Mouse (Mus musculus) midbrain, embryonic 14.5 days (tissue): ENCODE measurements around the gene Mup5. TPM values are rescaled to one million over a fixed set of nuclear protein-coding genes. Genes with fewer than 3 reads are reported as not detected.
A peak's percentile ranks its signal among the peaks of the same experiment; 100 is the strongest.
"Not testable (repeated sequence)": the region's sequence is repeated elsewhere in the genome, so short reads cannot be mapped to it uniquely, and the experiment has no call there.

Experiments
- ATAC-seq: fragments of 200-750 bp; cut with Nextera tagmentation; 2 replicates; pipeline ENCODE4 v1.8.0; 2017; ENCODE audit warnings: moderate number of reproducible peaks, moderate library complexity; ENCODE audit not compliant: low FRiP score, low TSS enrichment
- DNase-seq: peaks from one replicate; pipeline ENCODE4 v3.0.0-alpha.2; 2015
- H3K27ac ChIP-seq: fragments of 300-500 bp; sonication (generic); replicated peaks from 2 replicates; pipeline ENCODE4 v1.5.1; 2014; ENCODE audit warnings: mild to moderate bottlenecking, low read depth, low read length, moderate library complexity
- H3K27me3 ChIP-seq: fragments of 300-500 bp; sonication (generic); 2 replicates; pipeline ENCODE4 v1.6.1; 2014; ENCODE audit warnings: low read length, control low read depth, mixed read lengths; ENCODE audit not compliant: control insufficient read depth, insufficient read depth
- H3K36me3 ChIP-seq: fragments of 300-500 bp; sonication (generic); 2 replicates; pipeline ENCODE4 v1.6.1; 2014; ENCODE audit warnings: low read length, control low read depth; ENCODE audit not compliant: control insufficient read depth, insufficient read depth
- H3K4me1 ChIP-seq: fragments of 300-500 bp; sonication (generic); 2 replicates; pipeline ENCODE4 v1.6.1; 2014; ENCODE audit warnings: mild to moderate bottlenecking, antibody characterized with exemption, low read length, control low read depth; ENCODE audit not compliant: control insufficient read depth, insufficient read depth
- H3K4me2 ChIP-seq: fragments of 300-500 bp; sonication (generic); 2 replicates; pipeline ENCODE4 v1.6.1; 2014; ENCODE audit warnings: mild to moderate bottlenecking, low read length, moderate library complexity
- H3K4me3 ChIP-seq: fragments of 300-500 bp; sonication (generic); replicated peaks from 2 replicates; pipeline ENCODE4 v1.5.1; 2014; ENCODE audit warnings: low read depth, low read length
- H3K9ac ChIP-seq: fragments of 300-500 bp; sonication (generic); replicated peaks from 2 replicates; pipeline ENCODE4 v1.6.1; 2014; ENCODE audit warnings: mild to moderate bottlenecking, low read length, moderate library complexity
- H3K9me3 ChIP-seq: fragments of 300-500 bp; sonication (generic); 2 replicates; pipeline ENCODE4 v1.6.1; 2016; ENCODE audit warnings: low read length, control low read depth, mixed read lengths; ENCODE audit not compliant: control insufficient read depth
- WGBS: fragments of 180-500 bp; shearing (Covaris S2); extraction: QIAGEN DNeasy Blood & Tissue Kit; methylation state at CpG from one replicate; pipeline ENCODE4 v1.1.7; 2014; 5-methylcytosine and 5-hydroxymethylcytosine counted together
- polyA plus RNA-seq: library from polyadenylated mRNA; unstranded; fragments of >200 nt; fragmentation: Nextera tagmentation; extraction: Ambion mirVana; gene quantifications from 2 replicates; pipeline ENCODE4 v1.2.1, GENCODE M21; 2014

Gene Mup5
- not detected in 2 replicates for polyA plus RNA-seq

DNA sequence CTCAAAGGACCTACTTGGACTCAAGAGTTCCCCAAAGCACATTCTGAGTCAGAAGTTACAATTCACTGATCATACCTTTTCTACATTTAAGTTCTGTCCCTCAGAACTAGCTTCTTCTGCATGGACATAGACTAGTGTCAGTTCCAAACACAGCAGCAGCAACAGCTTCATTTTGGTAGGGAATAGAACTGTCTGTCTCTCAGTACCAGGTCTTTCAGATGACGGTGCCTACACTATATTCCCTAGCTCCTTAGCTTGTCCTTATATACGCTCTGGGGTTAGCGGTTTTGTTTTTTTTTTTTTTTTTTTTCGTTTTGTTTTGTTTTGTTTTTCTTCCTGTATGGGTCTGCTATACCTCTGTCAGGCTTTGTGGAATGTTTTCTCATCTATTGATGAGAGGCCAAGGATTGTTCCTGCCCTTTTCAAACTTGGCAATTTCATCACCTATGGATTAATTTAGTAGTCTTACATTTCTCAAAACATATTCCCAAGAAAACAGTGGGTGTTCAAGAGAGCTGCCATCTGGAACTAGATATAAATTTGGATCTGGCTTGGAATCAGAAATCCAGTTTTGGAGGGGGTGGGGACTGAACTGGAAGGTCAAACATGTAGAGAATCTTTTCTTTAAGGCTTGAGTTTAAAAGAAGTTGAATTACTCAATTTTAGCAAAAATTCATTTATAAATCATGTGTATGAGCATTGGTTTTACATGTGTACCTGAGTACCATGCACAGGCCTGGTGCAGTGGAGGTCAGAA lies at the start of gene Mup5:
TSS of gene Mup5 (minus strand) at position 282 of the 757 bp plus-strand sequence.
- DNase-seq (no peak), ATAC-seq (no peak)
- no peaks in the 10 kb centered on the region for H3K36me3 ChIP-seq
- H3K9me3 ChIP-seq: no peaks in the 10 kb centered on the region
- H3K27ac ChIP-seq: no peak within 1 kb of the TSS
- H3K9ac ChIP-seq: no peak within 1 kb of the TSS
- no peak within 1 kb of the TSS for H3K4me3 ChIP-seq
- H3K4me2 ChIP-seq: no peak within 1 kb of the TSS
- H3K4me1 ChIP-seq: no peaks in the 10 kb centered on the region
- no peaks in the 10 kb centered on the region for H3K27me3 ChIP-seq
- WGBS: 78% methylated on average over 4 of the region's 4 CpGs

DNA sequence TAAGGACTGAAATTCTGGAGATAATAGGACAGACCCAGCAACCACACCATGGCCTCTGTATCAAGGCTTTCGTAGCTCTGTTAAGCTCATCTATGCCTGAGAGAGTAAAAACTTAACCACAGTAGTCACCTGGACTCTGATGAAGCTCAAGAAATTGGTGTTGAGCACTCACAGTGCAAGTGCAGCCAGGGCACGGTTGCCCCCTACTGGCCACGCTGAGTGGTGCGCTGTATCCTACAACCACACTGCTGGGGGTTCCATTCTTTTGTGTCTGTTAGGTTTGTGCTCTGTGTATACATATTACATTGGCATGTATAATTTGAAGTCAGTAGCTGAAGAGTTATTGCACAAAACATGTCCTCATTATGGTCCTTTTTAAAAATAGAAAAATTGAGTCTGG lies 23.1 kb upstream of the Mup5 start:
- H3K4me3 ChIP-seq: no peak overlapping the region
- H3K27ac ChIP-seq: no peak overlapping the region
- H3K4me2 ChIP-seq: no peak overlapping the region
- H3K4me1 ChIP-seq: no peaks in the 10 kb centered on the region
- H3K9me3 ChIP-seq: no peaks in the 10 kb centered on the region; the same call in 1 of the 2 replicates
- no peaks in the 10 kb centered on the region for H3K27me3 ChIP-seq
- no peak overlapping the region for H3K9ac ChIP-seq
- 42% methylated on average over 4 of the region's 4 CpGs for WGBS
- ATAC-seq (no peak), DNase-seq (no peak)
- no peaks in the 10 kb centered on the region for H3K36me3 ChIP-seq

DNA sequence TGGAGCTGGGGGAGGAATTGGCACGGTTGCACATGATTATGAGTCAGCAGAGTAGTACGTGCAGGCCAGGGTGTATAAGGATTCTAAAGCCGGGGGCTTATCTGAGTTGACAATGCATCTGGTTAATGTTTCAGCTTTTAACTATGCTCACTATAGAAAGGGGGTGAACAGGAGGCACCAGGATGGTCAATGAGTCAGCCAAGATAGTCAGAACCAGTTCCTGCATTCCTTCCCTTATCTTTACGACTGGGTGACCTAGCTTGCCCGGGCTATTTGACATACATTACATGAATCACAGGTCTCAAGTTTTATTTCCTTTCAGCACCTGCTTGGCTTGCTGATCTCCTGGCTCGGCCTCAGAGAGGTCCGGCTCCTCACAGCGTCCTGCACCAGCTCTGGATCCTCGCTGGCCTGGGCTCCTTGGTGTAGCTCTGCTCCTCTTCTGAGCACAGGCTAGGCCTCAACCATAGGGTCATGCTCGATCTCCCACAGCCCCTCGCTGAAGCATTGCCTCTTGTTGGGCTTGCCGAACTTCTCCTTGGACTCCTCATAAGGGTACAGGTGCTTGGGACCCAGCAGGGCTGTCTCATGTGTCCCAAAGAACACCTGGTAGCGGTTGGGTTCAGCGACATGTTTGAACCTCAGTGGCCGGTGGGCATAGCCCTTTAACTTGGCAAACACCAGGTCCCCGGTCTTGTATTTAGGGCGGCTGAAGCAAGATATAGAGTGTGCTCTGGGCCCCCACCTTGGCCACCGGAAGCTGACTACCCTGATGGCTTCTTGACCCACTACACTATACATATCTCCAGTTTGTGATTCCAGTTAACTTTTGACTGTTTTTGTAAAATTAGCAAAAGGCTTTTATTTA lies 21.0 kb upstream of the Mup5 start:
- H3K27ac ChIP-seq: no peak overlapping the region
- H3K4me1 ChIP-seq: no peaks in the 10 kb centered on the region
- WGBS: 92% methylated on average over 18 of the region's 18 CpGs
- H3K4me3 ChIP-seq: no peak overlapping the region
- H3K9ac ChIP-seq: no peak overlapping the region
- H3K4me2 ChIP-seq: no peak overlapping the region
- peak; percentile 66 for ATAC-seq
- H3K9me3 ChIP-seq: no peaks in the 10 kb centered on the region; the same call in 1 of the 2 replicates
- no peaks in the 10 kb centered on the region for H3K27me3 ChIP-seq
- no peak for DNase-seq
- no peaks in the 10 kb centered on the region for H3K36me3 ChIP-seq

DNA sequence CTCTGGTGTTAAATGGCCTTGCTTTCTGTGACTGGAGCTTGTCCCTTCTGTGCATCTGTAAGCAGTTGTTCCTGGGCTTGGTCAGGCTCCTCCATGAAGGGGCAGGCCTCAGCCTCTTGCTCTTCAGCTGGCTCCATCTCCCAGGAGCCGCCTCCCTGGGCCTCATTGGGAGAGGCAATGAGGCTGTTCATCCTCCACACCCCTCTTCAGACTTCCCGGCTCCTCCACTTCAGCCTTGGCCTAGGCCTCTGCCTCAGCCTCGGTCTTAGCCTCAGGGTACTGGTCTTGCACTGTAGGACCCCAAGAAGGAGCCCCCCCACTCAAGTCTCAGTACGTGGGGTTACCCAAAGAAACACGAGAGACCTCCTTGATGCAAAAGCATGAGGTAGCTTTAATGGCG lies 20.3 kb upstream of the Mup5 start:
- Histone ChIP-seq H3K27me3 (no peaks in the 10 kb centered on the region), H3K9me3 (no peaks in the 10 kb centered on the region; the same call in 1 of the 2 replicates), H3K27ac (no peak overlapping the region), H3K4me3 (no peak overlapping the region), H3K4me1 (no peaks in the 10 kb centered on the region), H3K9ac (no peak overlapping the region), H3K36me3 (no peaks in the 10 kb centered on the region), H3K4me2 (no peak overlapping the region)
- DNase-seq (no peak), ATAC-seq (peak; percentile 35; the same call in 1 of the 2 replicates)
- 86% methylated on average over 6 of the region's 6 CpGs for WGBS

DNA sequence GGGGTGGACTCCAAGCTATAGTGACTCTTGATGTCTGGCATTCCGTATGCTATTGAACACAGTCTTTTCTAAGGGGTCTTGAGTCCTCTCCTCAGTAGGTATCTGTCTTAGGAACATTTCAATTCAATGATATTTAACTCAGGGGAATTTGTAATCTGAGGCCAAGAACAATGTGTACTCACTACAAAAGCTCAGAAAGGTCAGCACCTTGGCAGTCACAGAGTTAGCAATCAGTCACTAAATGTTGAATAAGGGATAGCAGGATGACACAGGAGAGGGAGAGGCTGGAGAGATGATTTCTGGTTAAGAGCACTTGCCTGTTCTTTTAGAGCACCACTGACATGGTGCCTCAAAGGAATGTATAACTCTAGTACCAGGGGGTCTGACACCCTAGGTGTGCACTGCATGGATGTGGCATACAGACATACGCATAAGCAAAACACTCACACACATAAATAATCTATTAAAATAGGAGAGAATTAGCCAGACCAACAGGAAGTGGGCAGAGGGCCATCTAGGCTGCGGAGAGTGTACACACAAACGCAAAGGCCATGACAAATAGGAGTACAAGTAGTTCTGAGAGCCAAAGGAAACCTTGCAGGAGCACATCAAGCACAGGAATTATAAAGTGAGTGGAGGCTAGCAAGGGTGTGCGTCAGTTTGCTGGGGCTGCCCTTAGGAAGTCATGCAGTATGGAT lies 9.9 kb upstream of the Mup5 start:
- Histone ChIP-seq H3K9me3 (no peaks in the 10 kb centered on the region), H3K9ac (no peak overlapping the region), H3K4me2 (no peak overlapping the region), H3K27ac (no peak overlapping the region), H3K27me3 (no peaks in the 10 kb centered on the region), H3K4me3 (no peak overlapping the region), H3K36me3 (no peaks in the 10 kb centered on the region), H3K4me1 (no peaks in the 10 kb centered on the region)
- no peak for ATAC-seq
- DNase-seq: no peak
- WGBS: 93% methylated on average over 5 of the region's 5 CpGs

DNA sequence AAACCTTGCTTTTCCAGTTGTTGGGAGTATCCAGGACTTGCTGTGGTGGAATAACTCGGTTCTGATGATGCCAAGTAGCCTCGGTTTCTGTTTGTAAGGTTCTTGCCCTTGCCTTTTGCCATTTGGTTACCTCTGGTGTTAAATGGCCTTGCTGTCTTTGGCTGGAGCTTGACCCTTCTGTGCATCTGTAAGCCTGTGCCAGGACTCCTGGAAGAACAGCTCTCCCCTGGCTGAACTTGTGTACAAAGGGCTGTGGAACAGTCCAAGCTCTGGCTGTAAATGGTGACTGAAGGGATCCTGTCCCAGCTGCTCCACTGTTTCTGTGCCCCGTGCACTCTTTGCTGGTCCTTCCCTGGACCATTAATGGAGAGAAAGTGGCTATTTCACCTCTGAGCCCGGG lies 5.8 kb downstream of the Mup5 start:
- 75% methylated on average over 4 of the region's 4 CpGs for WGBS
- Histone ChIP-seq H3K4me1 (no peaks in the 10 kb centered on the region), H3K4me2 (no peak overlapping the region), H3K4me3 (no peak overlapping the region), H3K27me3 (no peaks in the 10 kb centered on the region), H3K36me3 (no peaks in the 10 kb centered on the region), H3K27ac (no peak overlapping the region), H3K9ac (no peak overlapping the region), H3K9me3 (no peaks in the 10 kb centered on the region)
- DNase-seq (no peak), ATAC-seq (no peak)

DNA sequence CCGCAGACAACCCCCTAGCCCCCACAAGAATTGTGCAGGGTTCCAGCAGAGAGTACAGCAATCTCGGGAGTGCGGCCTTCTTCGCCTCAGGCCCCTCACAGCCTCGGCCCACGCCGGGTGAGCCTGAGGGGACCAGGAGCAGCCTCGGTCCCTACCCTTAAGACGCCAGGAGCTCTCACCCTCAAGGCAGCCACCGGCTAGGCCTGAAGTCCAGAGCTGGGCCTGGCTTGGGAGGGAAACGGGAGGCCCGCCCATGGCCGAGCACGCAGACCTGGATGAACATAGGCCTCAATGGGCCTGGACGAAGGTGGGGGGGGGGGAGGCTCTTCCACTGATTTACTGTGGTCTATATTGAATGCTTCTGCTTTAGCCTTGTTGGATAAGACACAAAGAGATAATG lies 11.8 kb downstream of the Mup5 start:
- 93% methylated on average over 15 of the region's 15 CpGs for WGBS

DNA sequence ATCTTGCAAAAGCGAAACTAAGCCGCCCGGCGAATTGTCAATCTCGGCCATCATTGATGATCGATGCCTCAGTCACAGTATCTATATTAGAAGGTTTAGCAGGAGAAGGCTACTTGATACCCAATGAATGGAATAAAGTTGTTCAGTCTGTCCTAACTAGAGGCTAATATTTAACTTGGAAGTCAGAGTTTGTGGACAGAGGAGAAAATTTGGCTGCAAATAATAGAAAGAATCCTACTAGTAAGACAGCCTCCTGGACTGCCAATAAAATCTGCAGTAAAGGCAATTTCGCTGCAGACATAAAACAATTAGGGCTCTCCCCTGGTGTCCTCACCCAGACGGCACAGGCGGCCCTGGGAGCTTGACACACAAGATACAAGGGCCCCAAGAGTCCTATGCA lies 12.5 kb downstream of the Mup5 start:
- not testable (repeated sequence) for H3K4me3 ChIP-seq, H3K9ac ChIP-seq, H3K27me3 ChIP-seq, ATAC-seq, H3K4me1 ChIP-seq, H3K9me3 ChIP-seq, H3K27ac ChIP-seq, H3K36me3 ChIP-seq, H3K4me2 ChIP-seq, DNase-seq
- WGBS: 95% methylated on average over 9 of the region's 9 CpGs

More for the DNA sequence above, 11.8 kb downstream of the Mup5 start:
- no peak overlapping the region for H3K27ac ChIP-seq
- DNase-seq (no peak), ATAC-seq (peak; percentile 34; the same call in 1 of the 2 replicates)
- H3K9me3 ChIP-seq: peaks cover 6% of the 10 kb centered on the region; the same call in 1 of the 2 replicates
- H3K9ac ChIP-seq: no peak overlapping the region
- no peaks in the 10 kb centered on the region for H3K36me3 ChIP-seq
- no peak overlapping the region for H3K4me3 ChIP-seq
- no peak overlapping the region for H3K4me2 ChIP-seq
- H3K4me1 ChIP-seq: no peaks in the 10 kb centered on the region
- no peaks in the 10 kb centered on the region for H3K27me3 ChIP-seq
